Mouse (Mus musculus) brain, embryonic 14.5 days (tissue): ENCODE results near the gene Htatip2.

Experiments
- CTCF ChIP-seq: fragments of 200-500 bp; IDR thresholded peaks from 2 replicates; pipeline ENCODE4 v1.5.1; 2012; ENCODE audit warnings: inconsistent platforms, mild to moderate bottlenecking, moderate library complexity, borderline replicate concordance; ENCODE audit not compliant: insufficient read depth, insufficient read length; ENCODE audit errors: extremely low read depth
- POLR2A ChIP-seq: fragments of 200-500 bp; IDR thresholded peaks from 2 replicates; pipeline ENCODE4 v1.6.1; 2012; ENCODE audit warnings: mild to moderate bottlenecking, inconsistent platforms, borderline replicate concordance; ENCODE audit not compliant: poor library complexity, insufficient read depth, insufficient read length, severe bottlenecking; ENCODE audit errors: extremely low read depth

DNA sequence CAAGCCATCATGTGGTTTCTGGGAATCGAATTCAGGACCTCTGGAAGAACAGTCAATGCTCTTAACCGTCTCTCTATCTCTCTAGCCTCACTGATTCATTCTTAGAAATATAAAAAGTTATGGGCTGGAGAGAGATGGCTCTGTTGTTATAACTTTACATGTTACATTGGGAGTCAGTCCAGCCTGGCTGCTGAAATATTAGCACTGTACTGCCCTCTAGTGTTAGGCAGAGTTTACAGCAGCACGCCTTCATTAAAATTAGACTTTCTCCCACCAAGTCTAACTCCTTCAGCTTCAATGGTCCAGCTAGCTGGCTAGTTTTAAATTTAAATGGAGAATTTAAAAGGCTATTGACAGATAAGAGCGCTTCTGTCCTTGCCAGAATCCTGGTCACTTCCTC is 7.8 kb upstream of the Htatip2 start:
- TF ChIP-seq POLR2A (no peak), CTCF (peak; percentile 81; the same call in 1 of the 2 replicates)
